Mouse (Mus musculus) neutrophil, adult 83 days (primary cell): Measurements from ENCODE around the gene Coro7. TPM values are rescaled to one million over a fixed set of nuclear protein-coding genes. Genes with fewer than 3 reads are reported as not detected.

Experiments used
- total RNA-seq, 2 experiments: library from RNA; stranded (reverse); gene quantifications; one replicate each; pipeline ENCODE4 v1.2.4; 2023

Gene Coro7
- total RNA-seq, result 100 to 1,000 TPM; 211 to 233 TPM

DNA sequence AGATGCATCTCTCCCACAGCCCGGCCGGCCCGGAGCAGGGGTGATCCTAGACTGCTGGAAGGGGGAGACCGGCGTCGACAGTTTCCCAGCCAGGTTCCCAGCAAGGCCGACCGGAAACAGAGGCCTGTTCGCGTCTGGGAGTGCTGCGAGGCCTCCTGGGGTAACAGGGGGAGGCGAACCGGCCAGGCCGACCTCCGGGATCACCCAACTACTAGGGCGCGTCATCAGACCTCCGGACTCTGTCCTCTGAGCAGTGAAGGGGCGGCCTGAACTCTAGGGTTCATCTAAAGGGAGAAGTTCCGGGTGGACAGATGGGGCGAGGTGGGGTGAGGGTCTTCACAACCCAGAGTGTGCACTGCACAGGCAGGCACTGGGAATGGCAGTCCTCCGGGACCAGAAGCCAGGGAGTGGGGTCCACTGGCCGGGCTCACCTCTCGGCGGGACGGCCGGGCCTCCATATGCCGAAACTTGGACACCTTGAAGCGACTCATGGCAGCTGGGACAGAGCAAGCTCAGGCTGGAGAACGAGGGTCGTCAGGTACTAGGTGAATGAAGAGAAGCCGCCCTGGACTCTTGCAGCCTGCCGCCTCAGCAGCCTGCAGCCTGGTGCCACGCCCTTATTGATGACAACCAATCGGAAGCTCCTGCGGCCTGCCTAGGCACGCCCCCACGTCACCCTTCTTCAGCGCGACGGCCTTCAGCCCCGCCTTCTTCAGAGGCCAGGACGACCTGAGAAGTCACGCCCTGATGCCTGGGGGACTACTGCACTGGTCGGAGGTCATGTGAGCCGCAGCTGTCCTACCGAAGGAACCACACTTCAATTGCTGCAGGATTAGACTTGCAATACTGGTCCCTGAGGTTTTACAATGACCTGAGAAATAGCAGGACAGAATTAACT is at the start of gene Coro7:
TSS of gene Coro7 (minus strand) at position 657 of the 898 bp plus-strand sequence.

DNA sequence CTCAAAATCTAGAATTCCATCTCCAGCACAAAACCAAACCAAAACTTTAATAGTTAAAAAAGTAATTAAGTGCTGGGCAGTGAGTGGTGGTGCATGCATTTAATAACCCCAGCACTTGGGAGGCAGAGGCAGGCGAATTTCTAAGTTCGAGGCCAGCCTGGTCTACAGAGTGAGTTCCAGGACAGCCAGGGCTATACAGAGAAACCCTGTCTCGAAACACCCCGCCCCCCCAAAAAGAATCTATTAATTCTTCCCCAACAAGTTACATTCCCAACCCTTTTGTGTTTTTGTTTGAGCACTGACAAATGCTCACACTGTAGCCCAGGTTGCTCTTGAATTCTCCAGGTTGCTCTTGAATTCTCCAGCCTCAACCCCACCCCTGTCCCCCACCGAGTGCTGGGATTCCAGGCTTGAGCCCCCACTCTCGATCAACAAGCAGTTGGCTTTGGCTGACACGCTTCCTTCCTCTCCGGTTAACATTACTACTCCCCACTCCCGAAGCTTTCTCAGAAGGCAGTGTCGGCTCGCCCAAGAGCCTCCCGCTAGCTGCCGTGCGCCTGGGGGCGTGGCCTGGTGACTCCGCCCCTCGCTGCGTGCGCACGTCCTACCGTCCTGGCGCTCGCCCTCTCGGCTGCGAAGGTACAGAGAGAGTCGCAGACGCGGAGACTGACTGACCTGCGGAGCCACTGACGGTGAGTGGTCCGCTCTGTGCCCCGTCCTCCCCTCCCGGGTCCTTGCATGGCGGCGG is 46.4 kb upstream of the Coro7 start, which contains the start of gene Hmox2:
TSS of gene Hmox2 (plus strand) at position 582 of the 748 bp plus-strand sequence.

GRCm38 (mm10) chr16:4718753-4719518 is 39.4 kb upstream of the Coro7 start, which contains the start of gene Nmral1:
Gene Nmral1, minus strand, starts transcription at chr16:4719356.

GRCm38 (mm10) chr16:4639831-4640237 is 39.7 kb downstream of the Coro7 start, which contains the start of the genes Vasn and Dnaja3:
Gene Vasn, plus strand, starts transcription at chr16:4639941.
Gene Dnaja3, plus strand, starts transcription at chr16:4639989.

GRCm38 (mm10) chr16:4624481-4625110 is 55.0 kb downstream of the Coro7 start, which contains the start of gene Pam16:
Gene Pam16, minus strand, starts transcription at chr16:4624988.

DNA sequence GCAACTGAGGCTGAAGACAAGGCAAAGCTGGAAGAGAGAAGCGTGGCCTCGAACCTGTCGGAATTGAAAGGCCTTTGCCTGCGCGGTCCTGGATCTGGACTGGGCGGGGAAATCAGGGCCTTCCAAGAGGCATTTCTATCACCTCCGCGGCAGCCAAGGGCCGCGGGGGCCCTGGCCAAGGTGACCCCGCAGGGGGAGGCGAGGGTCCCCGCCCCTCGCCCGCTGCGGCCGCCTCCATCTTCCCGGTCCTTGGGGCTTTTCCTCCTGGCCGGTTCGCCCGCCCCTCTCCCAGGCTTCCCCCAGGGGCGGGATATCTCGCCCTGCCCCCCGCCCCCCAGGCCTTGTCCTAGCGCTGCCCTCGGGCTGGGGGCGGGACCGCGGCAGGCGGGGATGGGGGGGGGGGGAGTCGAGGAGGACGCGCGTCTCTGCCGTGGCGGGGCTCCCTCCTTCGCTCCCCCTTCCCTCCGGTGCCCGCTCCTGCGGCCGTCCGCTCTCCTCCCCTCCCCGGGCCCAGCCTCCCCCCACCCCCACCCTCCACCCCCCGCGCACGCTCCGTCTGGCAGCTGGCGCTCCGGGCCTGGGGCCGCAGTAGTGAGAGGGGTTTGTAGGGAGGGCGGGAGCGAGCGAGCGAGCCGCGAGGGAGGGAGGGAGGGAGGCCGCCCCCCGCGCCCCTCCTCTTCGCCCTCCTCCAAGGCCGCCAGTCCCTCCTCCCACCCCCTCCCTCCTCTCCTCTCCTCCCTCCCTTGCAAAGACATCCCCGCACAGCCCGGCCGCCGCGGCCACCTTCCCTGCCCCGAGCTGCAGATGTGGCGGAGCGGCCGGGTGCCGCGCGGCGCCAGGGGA is 85.4 kb downstream of the Coro7 start, which contains the start of gene Glis2:
TSS of gene Glis2 (plus strand) at position 743 of the 843 bp plus-strand sequence.

Other genes with a start within 250 kb of the Coro7 start
- gene Srl, start 138.0 kb downstream of the Coro7 start, total RNA-seq, result 1 to 10 TPM; 1.2 to 3.2 TPM
- gene Tfap4, start 119.9 kb downstream of the Coro7 start, total RNA-seq, result 10 to 100 TPM in 1 of 2 experiments, 1 to 10 TPM in 1; 8.1 to 10.4 TPM
- gene Glis2, start 85.1 kb downstream of the Coro7 start, total RNA-seq, result under 1 TPM; 0.62 to 0.79 TPM
- gene Pam16, start 54.8 kb downstream of the Coro7 start, total RNA-seq, result 10 to 100 TPM; 38.5 to 42.4 TPM
- gene Vasn, start 39.8 kb downstream of the Coro7 start, total RNA-seq, result under 1 TPM; 0.42 TPM
- gene Dnaja3, start 39.8 kb downstream of the Coro7 start, total RNA-seq, result 10 to 100 TPM; 12.2 to 14.4 TPM
- gene Nmral1, start 39.6 kb upstream of the Coro7 start, total RNA-seq, result 10 to 100 TPM; 20.7 to 28.1 TPM
- gene Hmox2, start 46.6 kb upstream of the Coro7 start, total RNA-seq, result 10 to 100 TPM; 49.4 to 52.9 TPM
- 10 to 100 TPM; 12.9 to 14.2 TPM for gene Cdip1, start 110.5 kb upstream of the Coro7 start, total RNA-seq
- not detected for gene 4930562C15Rik, start 155.6 kb upstream of the Coro7 start, total RNA-seq
- gene Ubald1, start 200.5 kb upstream of the Coro7 start, total RNA-seq, result 10 to 100 TPM; 47.8 to 49.8 TPM
- 10 to 100 TPM; 55.9 to 58.3 TPM for gene Mgrn1, start 206.5 kb upstream of the Coro7 start, total RNA-seq